Mouse (Mus musculus) limb, embryonic 13.5 days (tissue): ENCODE measurements around the gene Gm20388. TPM values are rescaled to one million over a fixed set of nuclear protein-coding genes. Genes with fewer than 3 reads are reported as not detected.

Experiments used
- ATAC-seq: fragments of 200-750 bp; cut with Nextera tagmentation; 2 replicates; pipeline ENCODE4 v1.8.0; 2017; ENCODE audit warnings: low read depth, moderate number of reproducible peaks, moderate TSS enrichment; ENCODE audit not compliant: low FRiP score
- H3K27ac ChIP-seq: fragments of 300-500 bp; sonication (generic); 2 replicates; pipeline ENCODE4 v1.5.1; 2015; ENCODE audit warnings: inconsistent platforms, mild to moderate bottlenecking, moderate library complexity
- H3K27me3 ChIP-seq: fragments of 300-500 bp; sonication (generic); 2 replicates; pipeline ENCODE4 v1.6.1; 2015; ENCODE audit warnings: mild to moderate bottlenecking, inconsistent platforms
- H3K36me3 ChIP-seq: fragments of 300-500 bp; sonication (generic); 2 replicates; pipeline ENCODE4 v1.6.1; 2015; ENCODE audit warnings: inconsistent platforms, mild to moderate bottlenecking, moderate library complexity
- H3K4me1 ChIP-seq: fragments of 300-500 bp; sonication (generic); 2 replicates; pipeline ENCODE4 v1.6.1; 2015; ENCODE audit warnings: inconsistent platforms
- H3K4me2 ChIP-seq: fragments of 300-500 bp; sonication (generic); replicated peaks from 2 replicates; pipeline ENCODE4 v1.6.1; 2015; ENCODE audit warnings: inconsistent platforms, mild to moderate bottlenecking, moderate library complexity
- H3K4me3 ChIP-seq: fragments of 300-500 bp; sonication (generic); 2 replicates; pipeline ENCODE4 v1.5.1; 2015; ENCODE audit warnings: moderate library complexity, mild to moderate bottlenecking, inconsistent platforms
- H3K9ac ChIP-seq: fragments of 300-500 bp; sonication (generic); 2 replicates; pipeline ENCODE4 v1.6.1; 2015; ENCODE audit warnings: mild to moderate bottlenecking, inconsistent platforms
- H3K9me3 ChIP-seq: fragments of 300-500 bp; sonication (generic); 2 replicates; pipeline ENCODE4 v1.6.1; 2016; ENCODE audit warnings: inconsistent platforms
- WGBS: fragments of 180-500 bp; shearing (Covaris S2); methylation state at CpG from one replicate; pipeline ENCODE4 v1.1.7; 2015; 5-methylcytosine and 5-hydroxymethylcytosine counted together
- polyA plus RNA-seq: library from polyadenylated mRNA; unstranded; fragments of >200 nt; fragmentation: Nextera tagmentation; extraction: Ambion mirVana; gene quantifications from 2 replicates; pipeline ENCODE4 v1.2.1, GENCODE M21; 2015

The Gm20388 gene
- polyA plus RNA-seq, 1 experiment from 2014 or later = 7.1 TPM

- ATAC-seq = no peak
- no peaks in the 10 kb centered on the region for H3K4me1 ChIP-seq
- no peaks in the 10 kb centered on the region for H3K27me3 ChIP-seq
- no peak overlapping the region for H3K9ac ChIP-seq
- H3K9me3 ChIP-seq = no peaks in the 10 kb centered on the region
- H3K27ac ChIP-seq = no peak overlapping the region
- 63% methylated on average over 2 of the region's 2 CpGs for WGBS
- no peak overlapping the region for H3K4me3 ChIP-seq
- no peak overlapping the region for H3K4me2 ChIP-seq
- H3K36me3 ChIP-seq = peaks cover 42% of the 10 kb centered on the region
Measured at GRCm38 (mm10) chr8:123966896-123967295, 4056.3 kb downstream of the Gm20388 start.

GRCm38 (mm10) chr8:123973495-123973894 lies 4062.9 kb downstream of the Gm20388 start:
- Histone ChIP-seq H3K9ac (no peak overlapping the region), H3K9me3 (no peaks in the 10 kb centered on the region), H3K4me1 (no peaks in the 10 kb centered on the region), H3K27ac (no peak overlapping the region), H3K4me3 (no peak overlapping the region), H3K36me3 (peaks cover 13% of the 10 kb centered on the region), H3K27me3 (no peaks in the 10 kb centered on the region), H3K4me2 (no peak overlapping the region)
- 68% methylated on average over 1 of the region's 1 CpGs for WGBS
- ATAC-seq = no peak

GRCm38 (mm10) chr8:123977499-123977898 lies 4066.9 kb downstream of the Gm20388 start:
- Histone ChIP-seq H3K4me2 (no peak overlapping the region), H3K36me3 (no peaks in the 10 kb centered on the region), H3K27me3 (no peaks in the 10 kb centered on the region), H3K9ac (no peak overlapping the region), H3K4me1 (peaks cover 14% of the 10 kb centered on the region), H3K27ac (no peak overlapping the region), H3K4me3 (no peak overlapping the region), H3K9me3 (no peaks in the 10 kb centered on the region)
- WGBS = 90% methylated on average over 4 of the region's 4 CpGs
- ATAC-seq = no peak

- H3K27ac ChIP-seq = no peak overlapping the region; the same call in 1 of the 2 replicates
Measured at GRCm38 (mm10) chr8:123978166-123978838, 4067.7 kb downstream of the Gm20388 start.

GRCm38 (mm10) chr8:123978926-123979325 lies 4068.3 kb downstream of the Gm20388 start:
- Histone ChIP-seq H3K4me3 (no peak overlapping the region), H3K9me3 (no peaks in the 10 kb centered on the region), H3K36me3 (no peaks in the 10 kb centered on the region), H3K4me1 (peaks cover 19% of the 10 kb centered on the region), H3K9ac (no peak overlapping the region), H3K27ac (no peak overlapping the region), H3K27me3 (no peaks in the 10 kb centered on the region), H3K4me2 (no peak overlapping the region)
- ATAC-seq = no peak
- 69% methylated on average over 8 of the region's 8 CpGs for WGBS

More at GRCm38 (mm10) chr8:123978166-123978838, 4067.7 kb downstream of the Gm20388 start:
- H3K9me3 ChIP-seq = no peaks in the 10 kb centered on the region
- no peaks in the 10 kb centered on the region for H3K36me3 ChIP-seq
- no peak overlapping the region; the same call in 1 of the 2 replicates for H3K4me2 ChIP-seq
- H3K9ac ChIP-seq = no peak overlapping the region
- H3K27me3 ChIP-seq = no peaks in the 10 kb centered on the region
- no peak for ATAC-seq
- WGBS = 63% methylated on average over 14 of the region's 14 CpGs
- H3K4me3 ChIP-seq = no peak overlapping the region
- peaks cover 17% of the 10 kb centered on the region for H3K4me1 ChIP-seq

GRCm38 (mm10) chr8:123980239-123980638 lies 4069.6 kb downstream of the Gm20388 start:
- Histone ChIP-seq H3K9me3 (no peaks in the 10 kb centered on the region), H3K36me3 (no peaks in the 10 kb centered on the region), H3K4me2 (0 out of 2 replicates have a peak overlapping the region, but pooled peaks have one; percentile 7), H3K4me1 (peaks cover 19% of the 10 kb centered on the region), H3K4me3 (no peak overlapping the region; the same call in 1 of the 2 replicates), H3K27ac (no peak overlapping the region), H3K27me3 (no peaks in the 10 kb centered on the region), H3K9ac (no peak overlapping the region; the same call in 1 of the 2 replicates)
- whole genome bisulfite sequencing = 63% methylated on average over 4 of the region's 4 CpGs
- ATAC-seq = no peak

- no peaks in the 10 kb centered on the region for H3K36me3 ChIP-seq
- no peaks in the 10 kb centered on the region for H3K9me3 ChIP-seq
- WGBS = 55% methylated on average over 4 of the region's 4 CpGs
Measured at GRCm38 (mm10) chr8:123981674-123982073, 4071.0 kb downstream of the Gm20388 start.

GRCm38 (mm10) chr8:123982291-123982793 lies 4071.7 kb downstream of the Gm20388 start:
- Histone ChIP-seq H3K36me3 (no peaks in the 10 kb centered on the region), H3K4me1 (peaks cover 19% of the 10 kb centered on the region), H3K9ac (peak overlapping the region; percentile 81), H3K27ac (peak overlapping the region; percentile 80), H3K27me3 (no peaks in the 10 kb centered on the region), H3K4me3 (peak overlapping the region; percentile 65), H3K9me3 (no peaks in the 10 kb centered on the region), H3K4me2 (peak overlapping the region; percentile 82)
- under 1% methylated on average over 48 of the region's 48 CpGs for WGBS
- peak; percentile 34; the same call in 1 of the 2 replicates for ATAC-seq

More at GRCm38 (mm10) chr8:123981674-123982073, 4071.0 kb downstream of the Gm20388 start:
- ATAC-seq = no peak
- Histone ChIP-seq H3K4me2 (peak overlapping the region; percentile 82), H3K9ac (peak overlapping the region; percentile 35; the same call in 1 of the 2 replicates), H3K4me1 (peaks cover 19% of the 10 kb centered on the region), H3K27ac (no peak overlapping the region), H3K27me3 (no peaks in the 10 kb centered on the region), H3K4me3 (peak overlapping the region; percentile 65)

GRCm38 (mm10) chr8:123982826-123983400 lies 4072.3 kb downstream of the Gm20388 start, which contains the start of gene Abcb10:
Abcb10 (minus strand) TSS chr8:123983122.
- Histone ChIP-seq H3K4me2 (peak within 1 kb of the TSS; percentile 82), H3K4me3 (peak within 1 kb of the TSS; percentile 65), H3K4me1 (peaks cover 19% of the 10 kb centered on the region), H3K27ac (peak within 1 kb of the TSS; percentile 80), H3K9ac (peak within 1 kb of the TSS; percentile 81), H3K27me3 (no peaks in the 10 kb centered on the region), H3K9me3 (no peaks in the 10 kb centered on the region), H3K36me3 (no peaks in the 10 kb centered on the region)
- 1% methylated on average over 48 of the region's 56 CpGs for WGBS
- ATAC-seq = peak; percentile 94

GRCm38 (mm10) chr8:123988605-123989038 lies 4078.0 kb downstream of the Gm20388 start:
- Histone ChIP-seq H3K9me3 (no peaks in the 10 kb centered on the region), H3K27ac (no peak overlapping the region), H3K9ac (no peak overlapping the region), H3K27me3 (no peaks in the 10 kb centered on the region), H3K36me3 (peaks cover 3% of the 10 kb centered on the region; the same call in 1 of the 2 replicates), H3K4me3 (no peak overlapping the region), H3K4me1 (no peaks in the 10 kb centered on the region), H3K4me2 (no peak overlapping the region)
- ATAC-seq = no peak
- WGBS = 79% methylated on average over 6 of the region's 6 CpGs

GRCm38 (mm10) chr8:123989128-123989527 lies 4078.5 kb downstream of the Gm20388 start:
- no peaks in the 10 kb centered on the region for H3K9me3 ChIP-seq
- H3K27ac ChIP-seq = no peak overlapping the region
- no peak overlapping the region for H3K9ac ChIP-seq
- no peaks in the 10 kb centered on the region for H3K27me3 ChIP-seq
- H3K4me1 ChIP-seq = no peaks in the 10 kb centered on the region
- H3K4me2 ChIP-seq = no peak overlapping the region
- no peak overlapping the region for H3K4me3 ChIP-seq
- WGBS = 82% methylated on average over 7 of the region's 7 CpGs
- no peak for ATAC-seq
- H3K36me3 ChIP-seq = peaks cover 8% of the 10 kb centered on the region; the same call in 1 of the 2 replicates
